Mouse (Mus musculus) 3134 (cell line): Measurements from ENCODE around the gene Sema3d.

Source experiments
- DNase-seq: peaks from one replicate; pipeline ENCODE4 v3.0.0-alpha.2; 2011; ENCODE audit warnings: low spot score; ENCODE audit not compliant: insufficient read length; ENCODE audit errors: extremely low read depth

The Sema3d gene

GRCm38 (mm10) chr5:12383133-12383959, at the start of gene Sema3d:
Gene Sema3d (plus strand): TSS chr5:12383385.
- no peak for DNase-seq

- no peak for DNase-seq
These were observed 5.9 kb upstream of the Sema3d start for GRCm38 (mm10) chr5:12377261-12377660.

- DNase-seq = no peak
These were observed 4.3 kb upstream of the Sema3d start for GRCm38 (mm10) chr5:12378900-12379299.

GRCm38 (mm10) chr5:12382010-12382409, 1.2 kb upstream of the Sema3d start:
- DNase-seq = no peak

- DNase-seq = no peak
These were observed 738 bp downstream of the Sema3d start for GRCm38 (mm10) chr5:12383960-12384285.

GRCm38 (mm10) chr5:12392667-12393066, 9.5 kb downstream of the Sema3d start:
- DNase-seq = no peak

GRCm38 (mm10) chr5:12399271-12399670, 16.1 kb downstream of the Sema3d start:
- no peak for DNase-seq

GRCm38 (mm10) chr5:12404229-12404628, 21.0 kb downstream of the Sema3d start:
- DNase-seq = no peak

- no peak for DNase-seq
These were observed 29.4 kb downstream of the Sema3d start for GRCm38 (mm10) chr5:12412595-12412994.

GRCm38 (mm10) chr5:12423264-12423663, 40.1 kb downstream of the Sema3d start:
- DNase-seq = no peak

- no peak for DNase-seq
These were observed 58.6 kb downstream of the Sema3d start for GRCm38 (mm10) chr5:12441737-12442136.

GRCm38 (mm10) chr5:12442176-12443105, 59.3 kb downstream of the Sema3d start:
- no peak for DNase-seq

- no peak for DNase-seq
These were observed 67.9 kb downstream of the Sema3d start for GRCm38 (mm10) chr5:12451089-12451488.

GRCm38 (mm10) chr5:12454946-12455345, 71.8 kb downstream of the Sema3d start:
- DNase-seq = no peak

GRCm38 (mm10) chr5:12457509-12457908, 74.3 kb downstream of the Sema3d start:
- DNase-seq = no peak

GRCm38 (mm10) chr5:12467568-12468336, 84.6 kb downstream of the Sema3d start:
- DNase-seq = no peak

GRCm38 (mm10) chr5:12474904-12475638, 91.9 kb downstream of the Sema3d start:
- DNase-seq = no peak

GRCm38 (mm10) chr5:12475639-12475916, 92.4 kb downstream of the Sema3d start:
- no peak for DNase-seq

- DNase-seq = no peak
These were observed 104.7 kb downstream of the Sema3d start for GRCm38 (mm10) chr5:12487926-12488325.

- DNase-seq = no peak
These were observed 108.5 kb downstream of the Sema3d start for GRCm38 (mm10) chr5:12491704-12492103.
